Mouse (Mus musculus) CH12.LX (cell line): ENCODE measurements around the gene Cdk5rap2. TPM values are rescaled to one million over a fixed set of nuclear protein-coding genes. Genes with fewer than 3 reads are reported as not detected.
A peak's percentile ranks its signal among the peaks of the same experiment; 100 is the strongest.

Source experiments
- DNase-seq: peaks from one replicate; pipeline ENCODE4 v3.0.0-alpha.2; 2013; ENCODE audit errors: extremely low read depth
- H3K27ac ChIP-seq: 2 replicates; pipeline ENCODE4 v1.5.1; 2012; ENCODE audit warnings: low read depth, mild to moderate bottlenecking, control low read depth, moderate library complexity; ENCODE audit not compliant: insufficient read depth
- H3K27me3 ChIP-seq: replicated peaks from 2 replicates; pipeline ENCODE3; 2012; ENCODE audit warnings: inconsistent platforms
- H3K36me3 ChIP-seq, 2 experiments: replicated peaks in 1 of 2; 2 replicates each; pipeline versions ENCODE3 to v1.6.1; 2012; ENCODE audit warnings: inconsistent platforms in 1 of 2, low read length in 1 of 2, mild to moderate bottlenecking in 1 of 2, mixed read lengths in 1 of 2, moderate library complexity in 1 of 2; ENCODE audit not compliant: control insufficient read depth in 1 of 2, insufficient read depth in 1 of 2
- H3K4me1 ChIP-seq, 2 experiments: 2 replicates each; pipeline ENCODE4 v1.6.1; 2012; ENCODE audit warnings: inconsistent platforms in 1 of 2, moderate library complexity in 1 of 2; ENCODE audit not compliant: insufficient read depth in 2 of 2, control insufficient read depth in 1 of 2
- H3K4me2 ChIP-seq: 2 replicates; pipeline ENCODE4 v1.6.1; 2012; ENCODE audit warnings: low read depth, mild to moderate bottlenecking, control low read depth; ENCODE audit not compliant: poor library complexity, insufficient read depth, severe bottlenecking
- H3K4me3 ChIP-seq, 3 experiments: fragments of 150-350 bp in 1 of 3; sonication (generic) in 1 of 3; replicated peaks in 1 of 3; 2 replicates each; pipeline versions ENCODE3 to v1.5.1; 2011 to 2012; ENCODE audit warnings: low read depth in 2 of 3, low read length in 2 of 3, mild to moderate bottlenecking in 2 of 3, moderate library complexity in 2 of 3, control low read depth in 1 of 3, improper control_type of control experiment in 1 of 3, inconsistent platforms in 1 of 3, mixed read lengths in 1 of 3; ENCODE audit not compliant: poor library complexity in 1 of 3
- H3K79me2 ChIP-seq: replicated peaks from 2 replicates; pipeline ENCODE4 v1.6.1; 2012; ENCODE audit warnings: mild to moderate bottlenecking, moderate library complexity; ENCODE audit not compliant: control insufficient read depth, poor library complexity, insufficient read depth, severe bottlenecking; ENCODE audit errors: extremely low read depth
- H3K9ac ChIP-seq: 2 replicates; pipeline ENCODE4 v1.6.1; 2012; ENCODE audit warnings: low read depth, mild to moderate bottlenecking, control low read depth, moderate library complexity; ENCODE audit not compliant: insufficient read depth
- H3K9me3 ChIP-seq: replicated peaks from 2 replicates; pipeline ENCODE3; 2012; ENCODE audit warnings: low read length, inconsistent platforms, mixed read lengths
- CTCF ChIP-seq, 2 experiments: IDR thresholded peaks in 1 of 2; conservative IDR thresholded peaks in 1 of 2; 2 replicates each; pipeline ENCODE4 v1.5.1; 2011 to 2012; ENCODE audit warnings: low read depth in 2 of 2, low read length in 2 of 2, improper control_type of control experiment in 1 of 2, inconsistent platforms in 1 of 2, mild to moderate bottlenecking in 1 of 2, moderate library complexity in 1 of 2
- E2F4 ChIP-seq: IDR thresholded peaks from 2 replicates; pipeline ENCODE4 v1.6.1; 2011; ENCODE audit warnings: low read depth, low read length, improper control_type of control experiment; ENCODE audit not compliant: insufficient replicate concordance
- EP300 ChIP-seq: IDR thresholded peaks from 2 replicates; pipeline ENCODE4 v1.6.1; 2011; ENCODE audit warnings: low read length, improper control_type of control experiment
- JUN ChIP-seq: IDR thresholded peaks from 2 replicates; pipeline ENCODE4 v1.6.1; 2011; ENCODE audit warnings: low read depth, mild to moderate bottlenecking, low read length, improper control_type of control experiment, moderate library complexity; ENCODE audit not compliant: insufficient read depth
- JUND ChIP-seq: conservative IDR thresholded peaks from 2 replicates; pipeline ENCODE4 v1.6.1; 2011; ENCODE audit warnings: low read depth, low read length, improper control_type of control experiment
- KAT2A ChIP-seq: IDR thresholded peaks from 2 replicates; pipeline ENCODE4 v1.6.1; 2012; ENCODE audit warnings: low read length, improper control_type of control experiment, inconsistent platforms; ENCODE audit not compliant: insufficient replicate concordance
- MAX ChIP-seq: IDR thresholded peaks from 2 replicates; pipeline ENCODE4 v1.6.1; 2011; ENCODE audit warnings: low read length, improper control_type of control experiment
- NRF1 ChIP-seq: IDR thresholded peaks from 2 replicates; pipeline ENCODE4 v1.6.1; 2014; ENCODE audit warnings: low read depth, mild to moderate bottlenecking, inconsistent platforms, low read length, improper control_type of control experiment, moderate library complexity
- PAX5 ChIP-seq: IDR thresholded peaks from 2 replicates; pipeline ENCODE4 v1.6.1; 2012; ENCODE audit warnings: low read length, inconsistent platforms, mixed read lengths
- RAD21 ChIP-seq: IDR thresholded peaks from 2 replicates; pipeline ENCODE4 v1.6.1; 2011; ENCODE audit warnings: low read depth, mild to moderate bottlenecking, low read length, improper control_type of control experiment, moderate library complexity
- SMC3 ChIP-seq: IDR thresholded peaks from 2 replicates; pipeline ENCODE4 v1.6.1; 2011; ENCODE audit warnings: low read depth, low read length, improper control_type of control experiment
- TCF12 ChIP-seq: IDR thresholded peaks from 2 replicates; pipeline ENCODE4 v1.6.1; 2014; ENCODE audit warnings: low read depth, mild to moderate bottlenecking, inconsistent platforms, low read length, improper control_type of control experiment
- UBTF ChIP-seq: IDR thresholded peaks from 2 replicates; pipeline ENCODE4 v1.6.1; 2012; ENCODE audit warnings: low read depth, mild to moderate bottlenecking, inconsistent platforms, low read length, improper control_type of control experiment, moderate library complexity
- USF1 ChIP-seq: IDR thresholded peaks from 2 replicates; pipeline ENCODE4 v1.6.1; 2014; ENCODE audit warnings: low read depth, mild to moderate bottlenecking, inconsistent platforms, low read length, improper control_type of control experiment
- ZKSCAN1 ChIP-seq: IDR thresholded peaks from 2 replicates; pipeline ENCODE4 v1.6.1; 2012; ENCODE audit warnings: low read depth, inconsistent platforms, low read length, improper control_type of control experiment, borderline replicate concordance
- ZNF384 ChIP-seq: IDR thresholded peaks from 2 replicates; pipeline ENCODE4 v1.6.1; 2012; ENCODE audit warnings: low read depth, low read length, improper control_type of control experiment, inconsistent platforms
- dilution Hi-C: fragments of 300-500 bp; cut with MboI; formaldehyde crosslinking; loops from 2 replicates; pipeline ENCODE4 v1.14.3; 2020; ENCODE audit warnings: low sequenced_read_pairs; ENCODE audit not compliant: extremely low pct_unique_long_range_greater_than_20kb, extremely low pct_ligation_motif_present
- in situ Hi-C: fragments of 300-500 bp; cut with MboI; formaldehyde crosslinking; loops from 3 replicates; pipeline ENCODE4 v1.14.3; 2019; ENCODE audit warnings: low sequenced_read_pairs, low pct_ligation_motif_present, low pct_unique_long_range_greater_than_20kb, mixed read lengths
- polyA plus RNA-seq: library from polyadenylated mRNA; unstranded; fragments of >175 nt; gene quantifications from 2 replicates; pipeline ENCODE4 v1.2.1, GENCODE M21; 2012; ENCODE audit warnings: low read depth; ENCODE audit not compliant: insufficient read length
- total RNA-seq, 2 experiments: library from RNA; depleted of rRNA; stranded (reverse); fragments of 300-350 nt in 1 of 2; fragments of >200 nt in 1 of 2; gene quantifications; 2 replicates each; pipeline ENCODE4 v1.2.3; 2012 to 2014

Gene Cdk5rap2
- total and polyA plus RNA-seq, 3 experiments: 12.1 to 26.3 (median 15.9) TPM

GRCm38 (mm10) chr4:70365061-70365858, 45.0 kb downstream of the Cdk5rap2 start:
- no peaks in the 10 kb centered on the region for H3K9me3 ChIP-seq
- H3K27ac ChIP-seq: no peak overlapping the region
- no peaks in the 10 kb centered on the region for H3K79me2 ChIP-seq
- H3K4me3 ChIP-seq: no peak overlapping the region
- no peak overlapping the region for H3K4me2 ChIP-seq
- no peaks in the 10 kb centered on the region for H3K27me3 ChIP-seq
- TF ChIP-seq JUND: no peak
- no peak for TF ChIP-seq TCF12
- no peak for TF ChIP-seq NRF1
- in situ Hi-C loops: loop anchor here (25.0 kb wide), 1 partner anchor 303 kb away; no protein-coding TSS in a partner anchor
- no peak for DNase-seq
- H3K36me3 ChIP-seq: peaks cover 21 to 51% of the 10 kb centered on the region in 2 experiments
- H3K9ac ChIP-seq: no peak overlapping the region
- peaks cover 0 to 13% of the 10 kb centered on the region in 2 experiments; a peak in 2 of 4 replicates for H3K4me1 ChIP-seq
- dilution Hi-C loops: no loop called here

DNA sequence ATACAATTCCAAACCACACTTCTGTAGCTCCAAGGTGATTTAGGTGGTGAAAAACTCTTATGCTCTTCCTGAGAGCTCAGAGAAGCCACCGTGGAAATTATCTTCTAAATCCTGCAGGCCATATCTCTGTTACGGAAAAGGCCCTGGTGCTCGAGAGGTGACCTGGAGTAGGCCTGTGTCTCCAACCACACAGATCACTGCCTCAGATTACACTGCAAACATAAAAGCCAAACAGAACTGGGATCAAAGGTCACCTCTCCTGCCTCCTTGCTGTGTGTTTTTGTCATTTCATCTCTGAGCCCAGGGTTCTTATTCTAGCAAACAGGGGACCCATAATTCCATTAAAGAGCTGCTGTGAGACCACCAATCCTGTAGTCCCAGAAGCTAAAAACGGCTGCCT, 48.9 kb downstream of the Cdk5rap2 start:
- H3K36me3 ChIP-seq: peaks cover 23 to 89% of the 10 kb centered on the region in 2 experiments
- dilution Hi-C loops (no loop called here), in situ Hi-C loops (loop anchor here (25.0 kb wide), 1 partner anchor 299 kb away; no protein-coding TSS in a partner anchor)
- H3K4me1 ChIP-seq: peaks cover 0 to 8% of the 10 kb centered on the region in 2 experiments; a peak in 2 of 4 replicates
- no peaks in the 10 kb centered on the region for H3K79me2 ChIP-seq
- H3K9ac ChIP-seq: no peak overlapping the region
- H3K9me3 ChIP-seq: no peaks in the 10 kb centered on the region
- H3K27me3 ChIP-seq: no peaks in the 10 kb centered on the region
- no peak overlapping the region for H3K27ac ChIP-seq
- H3K4me3 ChIP-seq: no peak overlapping the region
- TF ChIP-seq EP300 (no peak), CTCF (conservative IDR thresholded peaks at IDR 0.05 in 1 of 2, IDR thresholded peaks at IDR 0.05 in 1 of 2; ENCODE audit: low read depth in 2 of 2, low read length in 2 of 2) (no peak)
- DNase-seq: no peak
- no peak overlapping the region for H3K4me2 ChIP-seq

DNA sequence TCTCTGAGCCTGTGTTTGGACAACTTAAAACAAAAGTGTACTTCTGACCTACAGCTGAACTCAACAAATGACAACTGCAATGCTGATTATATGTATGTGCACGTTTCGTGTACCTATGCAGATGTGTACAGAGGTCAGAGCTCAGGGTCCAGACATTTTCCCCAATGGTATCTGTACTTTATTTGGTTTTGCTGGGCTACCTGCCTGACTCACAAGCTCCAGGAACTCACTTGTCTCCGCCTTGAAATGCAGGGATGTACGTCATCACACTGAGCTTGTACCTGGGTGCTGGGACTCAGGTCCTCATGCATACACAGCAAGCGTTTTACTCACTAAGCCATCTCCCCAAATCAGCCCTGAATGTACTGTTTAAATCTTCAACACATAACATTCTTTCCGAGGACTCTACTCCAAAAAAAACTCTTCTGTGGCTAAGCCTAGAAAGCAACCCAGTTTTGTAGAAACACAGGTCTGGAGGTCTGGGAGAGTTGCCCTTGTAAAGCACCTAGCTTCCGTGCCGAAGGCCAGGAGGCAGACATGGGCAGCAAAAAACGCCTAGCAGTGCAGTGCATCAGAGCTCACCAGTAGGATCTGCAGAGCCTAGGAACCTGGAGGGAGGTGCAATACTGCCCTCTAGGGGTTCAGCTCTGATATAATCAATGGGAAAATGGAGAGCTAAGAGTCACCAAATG, 54.4 kb downstream of the Cdk5rap2 start:
- H3K27ac ChIP-seq: no peak overlapping the region
- TF ChIP-seq KAT2A (no peak), ZKSCAN1 (no peak), UBTF (no peak), E2F4 (no peak), RAD21 (peak; percentile 76), ZNF384 (no peak), USF1 (no peak), CTCF (conservative IDR thresholded peaks at IDR 0.05 in 1 of 2, IDR thresholded peaks at IDR 0.05 in 1 of 2; ENCODE audit: low read depth in 2 of 2, low read length in 2 of 2) (peak; percentile 57 to 79), PAX5 (no peak), JUN (no peak), SMC3 (peak; percentile 48), MAX (no peak)
- TF ChIP-seq, all 38 proteins: peak for 3
- Histone ChIP-seq H3K9me3 (no peaks in the 10 kb centered on the region), H3K4me2 (no peak overlapping the region), H3K9ac (no peak overlapping the region), H3K4me1 (peaks cover 0 to 17% of the 10 kb centered on the region in 2 experiments; a peak in 2 of 4 replicates), H3K27me3 (no peaks in the 10 kb centered on the region), H3K79me2 (no peaks in the 10 kb centered on the region), H3K36me3 (peaks cover 27 to 94% of the 10 kb centered on the region in 2 experiments), H3K4me3 (no peak overlapping the region)
- DNase-seq: peak; percentile 59
- dilution Hi-C loops (no loop called here), in situ Hi-C loops (loop anchor here (25.0 kb wide), 1 partner anchor 294 kb away; no protein-coding TSS in a partner anchor)
